Mouse (Mus musculus): ENCODE results near the gene Cd22.
"Not testable (repeated sequence)": the region's sequence is repeated elsewhere in the genome, so short reads cannot be mapped to it uniquely, and the experiment has no call there.

Cd22 gene

GRCm38 (mm10) chr7:30873083-30873482 is 7.1 kb downstream of the Cd22 start:
- in situ Hi-C loops (cut with MboI, MseI) = no loop called here

- in situ Hi-C loops (cut with MboI, MseI) = loop anchor here (5.0 kb wide), 1 partner anchor 56 kb away; no protein-coding TSS in a partner anchor
These were observed 16.8 kb downstream of the Cd22 start for GRCm38 (mm10) chr7:30863386-30863785.

- in situ Hi-C loops (cut with MboI, MseI) = loop anchor here (5.0 kb wide), 1 partner anchor 54 kb away; no protein-coding TSS in a partner anchor
These were observed 18.7 kb downstream of the Cd22 start, which contains the start of gene Ffar1 for GRCm38 (mm10) chr7:30861464-30861863. TSS of gene Ffar1 (minus strand) at chr7:30861564.

- in situ Hi-C loops (cut with MboI, MseI) = loop anchor here (5.0 kb wide), 1 partner anchor 53 kb away; no protein-coding TSS in a partner anchor
These were observed 20.3 kb downstream of the Cd22 start for GRCm38 (mm10) chr7:30859635-30860402.

GRCm38 (mm10) chr7:30859290-30859634 is 20.9 kb downstream of the Cd22 start:
- in situ Hi-C loops (cut with MboI, MseI) = no loop called here

GRCm38 (mm10) chr7:30857746-30858145 is 22.4 kb downstream of the Cd22 start:
- in situ Hi-C loops (cut with MboI, MseI) = no loop called here

GRCm38 (mm10) chr7:30856078-30856477 is 24.1 kb downstream of the Cd22 start, which contains the start of gene Ffar3:
TSS of gene Ffar3 (minus strand) at chr7:30856178.
- in situ Hi-C loops (cut with MboI, MseI) = no loop called here

GRCm38 (mm10) chr7:30851421-30851820 is 28.7 kb downstream of the Cd22 start:
- in situ Hi-C loops (cut with MboI, MseI) = no loop called here

- in situ Hi-C loops (cut with MboI, MseI) = no loop called here
These were observed 32.2 kb downstream of the Cd22 start for GRCm38 (mm10) chr7:30847934-30848333.

- in situ Hi-C loops (cut with MboI, MseI) = no loop called here
These were observed 32.8 kb downstream of the Cd22 start for GRCm38 (mm10) chr7:30847386-30847785.

GRCm38 (mm10) chr7:30846505-30847053 is 33.6 kb downstream of the Cd22 start:
- in situ Hi-C loops (cut with MboI, MseI) = no loop called here

GRCm38 (mm10) chr7:30844676-30845297 is 35.4 kb downstream of the Cd22 start:
- in situ Hi-C loops (cut with MboI, MseI) = no loop called here

- in situ Hi-C loops (cut with MboI, MseI) = no loop called here
These were observed 38.0 kb downstream of the Cd22 start for GRCm38 (mm10) chr7:30842092-30842491.

- in situ Hi-C loops (cut with MboI, MseI) = no loop called here
These were observed 38.8 kb downstream of the Cd22 start for GRCm38 (mm10) chr7:30841379-30841778.

- in situ Hi-C loops (cut with MboI, MseI) = no loop called here
These were observed 39.8 kb downstream of the Cd22 start for GRCm38 (mm10) chr7:30840306-30840705.

GRCm38 (mm10) chr7:30837277-30837676 is 42.9 kb downstream of the Cd22 start:
- in situ Hi-C loops (cut with MboI, MseI) = no loop called here

- in situ Hi-C loops (cut with MboI, MseI) = not testable (repeated sequence)
These were observed 47.5 kb downstream of the Cd22 start for GRCm38 (mm10) chr7:30832684-30833083.

GRCm38 (mm10) chr7:30832261-30832660 is 47.9 kb downstream of the Cd22 start:
- in situ Hi-C loops (cut with MboI, MseI) = no loop called here

GRCm38 (mm10) chr7:30829428-30829827 is 50.7 kb downstream of the Cd22 start:
- in situ Hi-C loops (cut with MboI, MseI) = no loop called here

- in situ Hi-C loops (cut with MboI, MseI) = not testable (repeated sequence)
These were observed 51.3 kb downstream of the Cd22 start for GRCm38 (mm10) chr7:30828871-30829270.

- in situ Hi-C loops (cut with MboI, MseI) = no loop called here
These were observed 53.5 kb downstream of the Cd22 start for GRCm38 (mm10) chr7:30826660-30827059.

GRCm38 (mm10) chr7:30824306-30824705 is 55.8 kb downstream of the Cd22 start:
- in situ Hi-C loops (cut with MboI, MseI) = no loop called here

GRCm38 (mm10) chr7:30823675-30824074 is 56.5 kb downstream of the Cd22 start, which contains the start of gene Ffar2:
TSS of gene Ffar2 (minus strand) at chr7:30823775.
- in situ Hi-C loops (cut with MboI, MseI) = no loop called here
